Mouse (Mus musculus) hindbrain, embryonic 10.5 days (tissue): ENCODE results near the gene Ethe1. TPM values are rescaled to one million over a fixed set of nuclear protein-coding genes. Genes with fewer than 3 reads are reported as not detected.

Experiments
- DNase-seq: peaks from one replicate; pipeline ENCODE4 v3.0.0-alpha.2; 2017; ENCODE audit warnings: low spot score
- H3K27ac ChIP-seq: fragments of 300-500 bp; sonication (generic); 2 replicates; pipeline ENCODE4 v1.5.1; 2016; ENCODE audit warnings: mild to moderate bottlenecking, moderate library complexity
- H3K27me3 ChIP-seq: fragments of 300-500 bp; sonication (generic); 2 replicates; pipeline ENCODE4 v1.6.1; 2016; ENCODE audit warnings: mild to moderate bottlenecking; ENCODE audit not compliant: poor library complexity, insufficient read depth, severe bottlenecking
- H3K36me3 ChIP-seq: fragments of 300-500 bp; sonication (generic); 2 replicates; pipeline ENCODE4 v1.6.1; 2016; ENCODE audit warnings: mild to moderate bottlenecking, moderate library complexity
- H3K4me1 ChIP-seq: fragments of 300-500 bp; sonication (generic); replicated peaks from 2 replicates; pipeline ENCODE4 v1.6.1; 2016; ENCODE audit warnings: mild to moderate bottlenecking
- H3K4me3 ChIP-seq: fragments of 300-500 bp; sonication (generic); 2 replicates; pipeline ENCODE4 v1.5.1; 2016; ENCODE audit warnings: mild to moderate bottlenecking, moderate library complexity
- H3K9me3 ChIP-seq: fragments of 300-500 bp; sonication (generic); 2 replicates; pipeline ENCODE4 v1.6.1; 2016; ENCODE audit warnings: mild to moderate bottlenecking, moderate library complexity
- WGBS: fragments of 180-500 bp; shearing (Covaris S2); methylation state at CpG from one replicate; pipeline ENCODE4 v1.1.7; 2016; 5-methylcytosine and 5-hydroxymethylcytosine counted together
- polyA plus RNA-seq: library from polyadenylated mRNA; unstranded; fragments of >200 nt; fragmentation: Nextera tagmentation; extraction: Ambion mirVana; gene quantifications from 2 replicates; pipeline ENCODE4 v1.2.1, GENCODE M21; 2016

Gene Ethe1
- 22.2 and 23.2 TPM in 2 replicates for polyA plus RNA-seq

DNA sequence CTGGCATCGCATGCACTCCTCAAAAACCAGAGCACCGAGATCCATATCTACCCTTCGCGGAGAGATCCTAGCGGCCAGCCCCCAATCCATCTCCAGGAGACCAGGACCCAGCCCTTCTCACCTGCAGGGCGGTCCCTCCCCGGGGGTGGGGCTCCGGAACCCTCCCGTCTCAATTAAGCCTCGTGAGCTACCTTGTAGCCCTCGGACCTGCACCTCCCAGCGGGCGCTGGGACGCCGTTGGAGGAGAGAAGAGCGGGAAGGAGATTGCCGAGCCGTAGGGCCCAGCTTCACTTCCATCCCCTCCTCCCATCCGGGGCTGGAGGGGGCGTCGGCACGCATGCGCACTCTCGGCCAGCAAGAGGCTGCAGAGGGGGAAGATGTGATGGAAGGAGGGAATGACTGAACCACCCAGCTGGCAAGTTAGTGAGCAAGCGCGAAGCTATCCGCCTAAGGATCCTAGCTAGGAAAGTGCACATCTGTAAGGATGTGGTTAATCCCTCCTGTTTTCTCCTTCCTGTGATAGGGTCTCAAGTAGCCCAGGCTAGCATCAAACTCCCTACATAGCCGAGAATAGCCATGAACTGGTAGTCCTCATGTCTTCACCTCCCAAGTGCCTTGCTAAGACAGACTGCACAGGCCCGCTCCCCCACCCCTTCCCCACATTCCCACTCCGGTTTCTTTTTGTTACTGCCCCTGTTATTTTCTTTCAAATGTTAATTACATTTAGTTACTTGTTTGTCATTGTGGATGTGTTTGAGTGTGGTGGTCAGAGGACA, at the start of gene Ethe1, which contains the start of gene Zfp575:
Ethe1 (plus strand) TSS at position 214 of the 776 bp plus-strand sequence.
Zfp575 (minus strand) TSS at position 312 of the 776 bp plus-strand sequence.
- DNase-seq: peak; percentile 79
- peak within 1 kb of the TSS; percentile 56 for H3K4me3 ChIP-seq
- H3K36me3 ChIP-seq: no peaks in the 10 kb centered on the region
- H3K27ac ChIP-seq: peak within 1 kb of the TSS; percentile 82
- peaks cover 44% of the 10 kb centered on the region for H3K27me3 ChIP-seq
- peaks cover 18% of the 10 kb centered on the region for H3K4me1 ChIP-seq
- 6% methylated on average over 30 of the region's 30 CpGs for WGBS
- H3K9me3 ChIP-seq: peaks cover 14% of the 10 kb centered on the region; the same call in 1 of the 2 replicates

DNA sequence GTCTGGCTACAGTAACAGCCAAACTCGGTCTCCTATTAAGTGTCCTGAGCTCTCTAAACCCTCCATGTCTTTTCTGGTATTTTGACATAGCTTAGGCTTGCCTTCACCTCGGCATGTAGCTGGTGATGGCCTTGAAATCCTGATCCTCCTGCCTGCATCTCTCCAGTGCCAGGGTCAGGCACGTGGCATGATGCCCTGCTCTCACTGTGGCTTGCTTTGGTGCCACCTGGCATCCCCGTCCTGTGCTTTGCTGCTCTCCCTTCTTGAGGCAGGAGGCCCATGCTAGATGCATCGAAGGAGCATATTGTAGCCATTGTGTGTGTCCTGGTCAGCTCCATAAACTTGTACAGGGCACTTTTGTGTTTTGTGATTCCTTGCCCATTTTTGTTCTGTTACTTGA, 49.8 kb upstream of the Ethe1 start:
- no peak overlapping the region for H3K4me3 ChIP-seq
- H3K27ac ChIP-seq: no peak overlapping the region
- no peaks in the 10 kb centered on the region for H3K9me3 ChIP-seq
- no peak for DNase-seq
- peaks cover 14% of the 10 kb centered on the region for H3K4me1 ChIP-seq
- H3K36me3 ChIP-seq: peaks cover 42% of the 10 kb centered on the region
- peaks cover 33% of the 10 kb centered on the region for H3K27me3 ChIP-seq
- 86% methylated on average over 5 of the region's 5 CpGs for WGBS

DNA sequence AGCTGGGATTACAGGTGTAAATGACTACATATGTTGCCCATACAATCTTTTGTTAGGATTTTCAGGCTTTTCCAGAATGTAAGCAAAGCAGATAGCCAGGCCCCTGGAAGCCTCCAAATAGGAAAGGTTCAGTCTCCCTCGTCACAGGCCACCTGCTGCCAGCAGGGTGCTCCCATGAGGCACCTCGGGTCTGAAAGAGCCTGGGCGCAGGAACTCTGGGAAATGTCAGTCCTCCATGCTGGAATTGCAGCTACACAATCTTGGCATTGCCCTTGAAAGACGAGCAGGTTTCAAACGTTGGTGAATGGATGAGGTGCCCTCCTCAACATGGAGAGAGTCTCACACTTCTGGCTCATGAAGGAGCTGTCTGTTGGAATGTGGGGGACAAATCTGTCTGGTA, 49.2 kb upstream of the Ethe1 start:
- H3K36me3 ChIP-seq: peaks cover 38% of the 10 kb centered on the region
- H3K4me1 ChIP-seq: peaks cover 11% of the 10 kb centered on the region
- H3K27ac ChIP-seq: no peak overlapping the region
- 51% methylated on average over 5 of the region's 5 CpGs for WGBS
- peaks cover 28% of the 10 kb centered on the region for H3K27me3 ChIP-seq
- no peak for DNase-seq
- no peak overlapping the region for H3K4me3 ChIP-seq
- no peaks in the 10 kb centered on the region for H3K9me3 ChIP-seq

DNA sequence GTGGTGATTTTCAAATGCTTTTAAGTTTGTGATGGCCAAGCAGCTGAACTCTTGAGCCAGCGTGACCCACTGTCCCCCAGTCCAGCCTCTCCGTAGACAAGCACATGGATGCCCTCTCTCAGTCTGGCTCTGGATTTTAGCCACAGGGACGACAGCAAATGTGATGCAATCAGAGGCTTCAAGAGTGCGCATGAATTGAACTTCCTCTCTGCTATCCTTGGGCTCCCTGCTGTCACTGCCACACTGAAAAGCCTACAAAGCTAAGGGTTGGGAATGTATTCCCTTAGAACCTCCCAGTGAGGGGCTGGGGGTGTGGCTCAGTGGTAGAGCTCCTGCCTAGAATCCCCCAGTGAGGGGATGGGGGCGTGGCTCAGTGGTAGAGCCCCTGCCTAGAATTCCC, 48.6 kb upstream of the Ethe1 start:
- H3K4me1 ChIP-seq: peaks cover 6% of the 10 kb centered on the region
- 82% methylated on average over 5 of the region's 5 CpGs for WGBS

DNA sequence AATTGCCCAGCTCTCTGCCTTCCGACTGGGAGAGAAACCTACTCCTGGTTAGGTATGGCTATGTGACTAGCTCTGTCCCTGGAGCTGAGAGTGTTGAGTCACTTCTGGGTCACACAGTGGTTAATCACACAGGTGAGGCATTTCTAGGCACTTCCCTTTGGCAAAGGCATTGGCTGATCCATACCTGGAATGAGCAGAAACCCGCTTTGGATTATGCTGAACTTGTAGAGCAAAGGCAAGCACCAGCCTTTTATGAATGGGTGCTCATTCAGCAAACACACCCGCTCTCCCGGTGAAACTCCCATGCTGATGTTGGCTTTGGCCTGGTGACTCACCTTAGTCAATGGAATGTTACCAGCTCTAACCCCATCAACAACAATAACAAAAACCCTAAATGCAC, 47.7 kb upstream of the Ethe1 start:
- Histone ChIP-seq H3K4me1 (no peaks in the 10 kb centered on the region), H3K27ac (no peak overlapping the region), H3K27me3 (peaks cover 12% of the 10 kb centered on the region), H3K36me3 (peaks cover 23% of the 10 kb centered on the region), H3K4me3 (no peak overlapping the region), H3K9me3 (0 out of 2 replicates have a peak, but pooled peaks cover 3% of the 10 kb centered on the region)
- no peak for DNase-seq
- 92% methylated on average over 4 of the region's 4 CpGs for WGBS

More for the DNA sequence above, 48.6 kb upstream of the Ethe1 start:
- Histone ChIP-seq H3K9me3 (no peaks in the 10 kb centered on the region), H3K27ac (no peak overlapping the region), H3K4me3 (no peak overlapping the region), H3K27me3 (peaks cover 22% of the 10 kb centered on the region), H3K36me3 (peaks cover 33% of the 10 kb centered on the region)
- no peak for DNase-seq

DNA sequence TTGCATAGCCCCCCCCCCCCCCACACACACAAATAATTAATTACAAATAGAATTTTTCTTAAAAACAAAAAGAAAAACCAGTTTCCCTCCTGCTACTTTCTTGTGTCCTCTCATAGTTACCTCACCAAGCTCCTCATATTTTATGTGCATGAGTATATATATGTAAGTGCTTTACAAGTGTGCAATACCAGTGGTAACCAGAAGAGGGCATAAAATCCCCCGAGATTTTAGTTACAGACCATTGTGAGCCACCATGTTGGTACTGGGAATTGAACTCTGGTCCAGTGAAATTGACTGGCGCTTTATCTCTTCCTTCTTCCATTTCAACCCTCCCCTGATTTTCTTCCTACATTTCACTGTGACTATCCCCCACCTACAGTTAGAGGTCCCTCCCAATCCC, 42.8 kb upstream of the Ethe1 start:
- Histone ChIP-seq H3K27me3 (no peaks in the 10 kb centered on the region), H3K27ac (no peak overlapping the region), H3K4me3 (no peak overlapping the region), H3K4me1 (peaks cover 21% of the 10 kb centered on the region), H3K36me3 (peaks cover 16% of the 10 kb centered on the region), H3K9me3 (0 out of 2 replicates have a peak, but pooled peaks cover 5% of the 10 kb centered on the region)
- WGBS: 87% methylated on average over 2 of the region's 2 CpGs
- DNase-seq: no peak

DNA sequence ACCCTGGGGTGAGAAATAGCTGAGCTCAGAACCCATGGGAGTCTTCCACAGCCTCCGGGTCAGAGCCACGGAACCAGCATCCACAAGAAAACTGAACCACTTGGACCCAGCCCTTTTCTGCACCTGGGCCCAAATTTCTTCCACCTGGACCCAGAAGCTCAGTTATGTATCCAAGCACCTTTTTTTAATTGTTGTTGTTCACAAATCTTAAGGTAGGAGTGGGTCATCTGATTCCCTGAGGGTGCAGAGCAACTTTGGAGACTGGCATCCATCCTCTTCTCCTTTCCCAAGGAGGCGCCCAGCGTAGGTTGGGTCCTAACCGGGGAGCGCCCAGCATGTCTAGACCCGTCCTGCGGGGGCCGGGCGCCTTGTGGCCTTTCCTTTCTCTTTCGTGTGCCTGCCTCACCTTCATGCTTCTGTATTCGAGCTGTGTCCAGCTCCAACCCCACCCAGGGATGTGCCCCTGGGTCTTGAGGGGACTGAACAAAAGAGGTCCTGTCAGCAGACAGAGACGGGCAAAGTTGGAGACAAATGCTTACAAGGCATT, 41.2 kb upstream of the Ethe1 start, which contains the start of the genes Pinlyp and Xrcc1:
Pinlyp (minus strand) TSS at position 51 of the 547 bp plus-strand sequence.
Xrcc1 (plus strand) TSS at position 222 of the 547 bp plus-strand sequence.
- WGBS: 35% methylated on average over 13 of the region's 13 CpGs
- no peak for DNase-seq

DNA sequence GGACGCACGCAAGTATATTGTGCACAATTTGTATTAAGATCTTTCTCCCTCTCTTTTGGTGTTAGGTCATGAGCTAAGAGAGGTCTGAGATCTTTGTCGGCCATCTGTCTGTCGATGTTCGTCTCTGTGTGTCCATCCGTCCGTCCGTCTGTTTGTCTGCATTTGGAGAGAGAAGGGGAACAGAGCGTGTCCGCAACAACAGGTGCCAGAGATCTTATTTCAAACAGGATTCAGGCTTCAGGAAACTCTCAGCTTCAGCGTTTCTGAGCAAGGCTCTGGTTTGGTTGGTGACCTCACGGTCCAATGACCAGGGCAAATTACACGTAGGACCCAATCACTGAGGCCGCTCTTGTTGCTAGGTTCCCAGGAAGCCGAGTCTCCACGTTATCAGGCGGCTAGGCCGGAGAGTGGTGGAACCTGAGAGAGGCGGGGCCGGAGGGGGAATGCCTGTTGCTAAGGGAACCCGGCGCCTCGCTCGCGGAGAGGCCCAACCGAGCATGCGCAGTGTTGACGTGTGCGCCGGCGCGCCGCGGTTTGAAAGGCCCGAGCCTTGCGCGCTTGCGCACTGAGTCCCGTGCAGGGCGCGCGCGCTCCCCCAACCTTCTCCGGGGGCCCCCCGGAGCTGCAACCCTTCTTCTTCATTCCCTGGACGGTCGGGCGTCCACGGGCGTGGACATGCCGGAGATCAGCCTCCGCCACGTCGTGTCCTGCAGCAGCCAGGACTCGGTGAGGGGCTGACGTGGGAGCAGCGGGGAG, 40.5 kb upstream of the Ethe1 start:
- under 1% methylated on average over 57 of the region's 57 CpGs for WGBS
- H3K27me3 ChIP-seq: no peaks in the 10 kb centered on the region
- H3K27ac ChIP-seq: peak overlapping the region; percentile 93
- peaks cover 21% of the 10 kb centered on the region for H3K4me1 ChIP-seq
- H3K36me3 ChIP-seq: peaks cover 39% of the 10 kb centered on the region
- 0 out of 2 replicates have a peak, but pooled peaks cover 5% of the 10 kb centered on the region for H3K9me3 ChIP-seq
- peak overlapping the region; percentile 88 for H3K4me3 ChIP-seq
- DNase-seq: peak; percentile 99

More for the DNA sequence above, 41.2 kb upstream of the Ethe1 start, which contains the start of the genes Pinlyp and Xrcc1:
- Histone ChIP-seq H3K27ac (peak within 1 kb of the TSS; percentile 93), H3K4me1 (peaks cover 21% of the 10 kb centered on the region), H3K36me3 (peaks cover 33% of the 10 kb centered on the region), H3K27me3 (no peaks in the 10 kb centered on the region), H3K4me3 (peak within 1 kb of the TSS; percentile 88), H3K9me3 (0 out of 2 replicates have a peak, but pooled peaks cover 5% of the 10 kb centered on the region)

DNA sequence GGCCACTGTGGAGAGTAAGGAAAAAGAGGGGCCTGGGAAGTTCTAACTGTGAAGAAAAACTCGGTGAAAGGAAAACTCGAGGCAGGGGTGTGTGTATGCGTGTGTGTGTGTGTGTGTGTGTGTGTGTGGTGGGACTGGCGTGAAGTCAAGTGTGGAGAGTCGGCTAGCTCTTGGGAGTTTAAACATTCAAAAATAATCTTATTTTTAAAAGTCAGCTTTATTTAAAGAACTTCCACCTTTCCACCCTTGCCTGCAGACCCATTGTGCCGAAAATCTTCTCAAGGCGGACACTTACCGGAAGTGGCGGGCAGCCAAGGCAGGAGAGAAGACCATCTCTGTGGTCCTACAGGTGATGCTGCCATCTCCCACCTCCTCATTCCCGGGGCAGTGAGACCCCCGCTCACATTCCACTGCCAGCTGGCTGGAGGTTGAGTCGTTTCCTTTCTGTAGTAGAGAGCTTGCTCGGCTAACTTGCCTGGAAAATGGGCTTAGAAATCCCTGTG, 39.8 kb upstream of the Ethe1 start:
- 33% methylated on average over 13 of the region's 13 CpGs for WGBS
- Histone ChIP-seq H3K9me3 (0 out of 2 replicates have a peak, but pooled peaks cover 5% of the 10 kb centered on the region), H3K36me3 (peaks cover 47% of the 10 kb centered on the region), H3K4me1 (peaks cover 21% of the 10 kb centered on the region), H3K27me3 (no peaks in the 10 kb centered on the region), H3K4me3 (peak overlapping the region; percentile 88), H3K27ac (peak overlapping the region; percentile 93)
- DNase-seq: no peak

DNA sequence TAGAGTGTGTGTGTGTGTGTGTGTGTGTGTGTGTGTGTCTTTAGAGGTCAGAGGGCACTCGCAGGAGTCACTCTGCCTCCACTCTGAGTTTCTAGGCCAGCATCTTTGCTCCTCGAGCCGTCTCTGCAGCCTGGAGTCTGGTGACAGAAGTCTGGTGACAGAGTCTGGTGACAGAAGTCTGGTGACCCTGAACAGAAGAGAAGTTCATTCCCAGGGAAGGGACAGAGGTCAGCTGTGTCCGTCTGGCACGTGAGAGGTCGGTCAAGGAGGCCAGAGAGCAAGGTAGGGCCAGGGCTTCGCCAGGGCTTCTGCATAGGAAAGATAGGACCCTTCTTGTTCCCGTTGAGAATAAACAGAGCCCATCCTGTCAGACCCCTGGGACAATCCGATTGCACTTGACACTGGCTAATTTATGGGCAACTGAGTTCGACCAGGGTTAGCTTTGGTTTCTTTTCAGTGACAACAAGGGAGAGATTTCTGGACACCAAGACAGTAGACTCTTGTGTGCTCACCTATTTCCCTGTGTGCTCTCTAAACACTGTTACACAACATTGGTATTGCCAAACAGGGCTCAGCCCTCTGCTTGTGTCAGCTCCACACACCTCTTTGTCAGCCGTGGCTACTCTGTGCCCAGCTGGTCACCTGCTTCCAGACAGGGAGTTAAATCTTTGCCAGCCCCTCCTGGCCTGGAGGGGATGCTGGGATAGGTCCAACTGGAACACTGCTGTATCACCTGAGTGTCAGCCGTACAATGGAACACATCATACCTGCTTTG, 35.2 kb upstream of the Ethe1 start:
- Histone ChIP-seq H3K9me3 (no peaks in the 10 kb centered on the region), H3K4me1 (peaks cover 11% of the 10 kb centered on the region), H3K27me3 (no peaks in the 10 kb centered on the region), H3K4me3 (no peak overlapping the region), H3K36me3 (peaks cover 88% of the 10 kb centered on the region), H3K27ac (no peak overlapping the region)
- no peak for DNase-seq
- 93% methylated on average over 12 of the region's 12 CpGs for whole genome bisulfite sequencing

DNA sequence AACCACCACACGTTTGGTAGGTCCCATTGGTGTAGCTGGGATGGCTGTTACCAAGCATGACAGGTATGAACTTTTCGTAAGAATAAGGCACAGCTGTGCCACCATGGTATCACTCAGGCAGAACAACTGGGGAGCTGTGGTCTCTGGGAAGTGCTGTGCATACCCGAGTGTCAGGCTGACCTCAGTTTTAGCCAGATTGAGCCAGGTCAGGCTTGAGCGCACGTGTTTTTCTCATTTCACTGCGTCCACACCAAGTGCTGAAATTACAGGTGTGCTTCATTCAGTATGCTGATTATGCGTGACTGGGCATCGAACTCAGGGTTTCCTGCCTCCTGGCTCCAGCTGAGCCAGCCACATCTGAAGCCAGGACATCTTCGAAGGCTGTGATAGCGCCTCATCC, 31.6 kb upstream of the Ethe1 start:
- 91% methylated on average over 10 of the region's 10 CpGs for WGBS
- Histone ChIP-seq H3K36me3 (peaks cover 92% of the 10 kb centered on the region), H3K4me1 (no peaks in the 10 kb centered on the region), H3K27me3 (no peaks in the 10 kb centered on the region), H3K4me3 (no peak overlapping the region), H3K27ac (no peak overlapping the region), H3K9me3 (no peaks in the 10 kb centered on the region)
- DNase-seq: no peak

DNA sequence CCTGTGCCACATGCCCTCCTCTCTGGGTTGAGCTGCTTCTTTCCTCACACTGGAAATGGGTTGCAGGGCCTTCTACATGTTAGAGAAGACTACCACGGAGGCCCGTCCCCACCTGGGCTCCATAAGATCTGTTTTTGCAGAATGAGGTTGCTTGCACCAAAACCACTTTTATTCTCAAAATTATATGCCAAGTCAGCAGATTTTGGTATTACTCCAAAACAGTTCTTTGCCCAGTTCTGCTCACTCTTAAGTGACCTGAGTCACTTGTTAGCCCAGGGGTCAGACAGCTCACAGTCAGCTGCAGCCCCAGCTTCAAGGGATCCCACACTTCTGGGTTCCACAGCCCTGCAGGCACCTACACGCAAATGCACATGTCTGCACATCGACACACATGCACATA, 25.9 kb upstream of the Ethe1 start:
- no peaks in the 10 kb centered on the region for H3K4me1 ChIP-seq
- no peak overlapping the region for H3K4me3 ChIP-seq
- H3K27me3 ChIP-seq: no peaks in the 10 kb centered on the region
- peaks cover 94% of the 10 kb centered on the region for H3K36me3 ChIP-seq
- DNase-seq: no peak
- 96% methylated on average over 4 of the region's 4 CpGs for WGBS
- H3K27ac ChIP-seq: no peak overlapping the region
- H3K9me3 ChIP-seq: no peaks in the 10 kb centered on the region
